Mouse (Mus musculus): ENCODE data around the gene Mapk12. TPM values are rescaled to one million over a fixed set of nuclear protein-coding genes. Genes with fewer than 3 reads are reported as not detected.
A peak's percentile ranks its signal among the peaks of the same experiment; 100 is the strongest.

Gene Mapk12
- polyA plus RNA-seq, 1 experiment from 2014 or later: 4.7 TPM

GRCm38 (mm10) chr15:89128382-89129350 lies 11.8 kb downstream of the Mapk12 start, which contains the start of gene Hdac10:
Gene Hdac10 (minus strand): TSS chr15:89128700.
- H3K9me3 ChIP-seq: no peaks in the 10 kb centered on the region
- WGBS: 2% methylated on average over 36 of the region's 36 CpGs
- H3K4me3 ChIP-seq (replicated peaks): peak within 1 kb of the TSS; percentile 52
- peaks cover 4% of the 10 kb centered on the region; the same call in 1 of the 2 replicates for H3K36me3 ChIP-seq
- peak within 1 kb of the TSS; percentile 72 for H3K27ac ChIP-seq
- H3K4me2 ChIP-seq: peak within 1 kb of the TSS; percentile 92
- peak within 1 kb of the TSS; percentile 36; the same call in 1 of the 2 replicates for H3K9ac ChIP-seq
- ATAC-seq (ENCODE audit: insufficient read depth, low FRiP score, low read depth): peak; percentile 82
- H3K4me1 ChIP-seq: peaks cover 20% of the 10 kb centered on the region
- H3K27me3 ChIP-seq (replicated peaks): no peaks in the 10 kb centered on the region

- Histone ChIP-seq H3K27me3 (replicated peaks) (no peaks in the 10 kb centered on the region), H3K4me2 (peak overlapping the region; percentile 92), H3K4me3 (replicated peaks) (peak overlapping the region; percentile 52), H3K4me1 (peaks cover 26% of the 10 kb centered on the region), H3K27ac (no peak overlapping the region), H3K36me3 (peaks cover 4% of the 10 kb centered on the region; the same call in 1 of the 2 replicates), H3K9ac (peak overlapping the region; percentile 36; the same call in 1 of the 2 replicates), H3K9me3 (no peaks in the 10 kb centered on the region)
- no peak for ATAC-seq (ENCODE audit: insufficient read depth, low FRiP score, low read depth)
- 84% methylated on average over 8 of the region's 8 CpGs for WGBS
Observed at GRCm38 (mm10) chr15:89127364-89127940, 13.1 kb downstream of the Mapk12 start.

GRCm38 (mm10) chr15:89126622-89127021 lies 13.9 kb downstream of the Mapk12 start:
- Histone ChIP-seq H3K9ac (no peak overlapping the region), H3K4me1 (peaks cover 34% of the 10 kb centered on the region), H3K36me3 (peaks cover 4% of the 10 kb centered on the region; the same call in 1 of the 2 replicates), H3K9me3 (no peaks in the 10 kb centered on the region), H3K4me2 (no peak overlapping the region), H3K27me3 (replicated peaks) (no peaks in the 10 kb centered on the region), H3K27ac (no peak overlapping the region), H3K4me3 (replicated peaks) (no peak overlapping the region)
- WGBS: 90% methylated on average over 8 of the region's 8 CpGs
- no peak for ATAC-seq (ENCODE audit: insufficient read depth, low FRiP score, low read depth)

- WGBS: 90% methylated on average over 9 of the region's 9 CpGs
- H3K36me3 ChIP-seq: peaks cover 4% of the 10 kb centered on the region; the same call in 1 of the 2 replicates
- ATAC-seq (ENCODE audit: insufficient read depth, low FRiP score, low read depth): no peak
Observed at GRCm38 (mm10) chr15:89125351-89125750, 15.2 kb downstream of the Mapk12 start.

GRCm38 (mm10) chr15:89124312-89124711 lies 16.2 kb downstream of the Mapk12 start:
- Histone ChIP-seq H3K4me1 (peaks cover 37% of the 10 kb centered on the region), H3K27ac (no peak overlapping the region), H3K9ac (no peak overlapping the region), H3K36me3 (peaks cover 4% of the 10 kb centered on the region; the same call in 1 of the 2 replicates), H3K4me3 (replicated peaks) (no peak overlapping the region), H3K4me2 (no peak overlapping the region), H3K9me3 (no peaks in the 10 kb centered on the region), H3K27me3 (replicated peaks) (no peaks in the 10 kb centered on the region)
- ATAC-seq (ENCODE audit: insufficient read depth, low FRiP score, low read depth): no peak
- 94% methylated on average over 3 of the region's 3 CpGs for WGBS

More at GRCm38 (mm10) chr15:89125351-89125750, 15.2 kb downstream of the Mapk12 start:
- Histone ChIP-seq H3K4me3 (replicated peaks) (no peak overlapping the region), H3K9me3 (no peaks in the 10 kb centered on the region), H3K4me2 (no peak overlapping the region), H3K27ac (no peak overlapping the region), H3K27me3 (replicated peaks) (no peaks in the 10 kb centered on the region), H3K9ac (no peak overlapping the region), H3K4me1 (peaks cover 37% of the 10 kb centered on the region)

- Histone ChIP-seq H3K4me3 (replicated peaks) (peak overlapping the region; percentile 96), H3K27me3 (replicated peaks) (no peaks in the 10 kb centered on the region), H3K9me3 (no peaks in the 10 kb centered on the region), H3K4me1 (peaks cover 33% of the 10 kb centered on the region), H3K27ac (peak overlapping the region; percentile 49), H3K36me3 (peaks cover 4% of the 10 kb centered on the region; the same call in 1 of the 2 replicates), H3K4me2 (peak overlapping the region; percentile 93), H3K9ac (peak overlapping the region; percentile 86; the same call in 1 of the 2 replicates)
- WGBS: 27% methylated on average over 11 of the region's 11 CpGs
- no peak for ATAC-seq (ENCODE audit: insufficient read depth, low FRiP score, low read depth)
Observed at GRCm38 (mm10) chr15:89123595-89123994, 16.9 kb downstream of the Mapk12 start.

GRCm38 (mm10) chr15:89122649-89123366 lies 17.7 kb downstream of the Mapk12 start, which contains the start of gene Tubgcp6:
Gene Tubgcp6 (minus strand): TSS chr15:89123112.
- H3K36me3 ChIP-seq: peaks cover 4% of the 10 kb centered on the region; the same call in 1 of the 2 replicates
- no peaks in the 10 kb centered on the region for H3K27me3 ChIP-seq (replicated peaks)

GRCm38 (mm10) chr15:89118007-89118406 lies 22.5 kb downstream of the Mapk12 start:
- Histone ChIP-seq H3K27ac (no peak overlapping the region), H3K4me2 (no peak overlapping the region), H3K9ac (no peak overlapping the region), H3K36me3 (peaks cover 15% of the 10 kb centered on the region), H3K4me1 (peaks cover 11% of the 10 kb centered on the region), H3K27me3 (replicated peaks) (no peaks in the 10 kb centered on the region), H3K9me3 (no peaks in the 10 kb centered on the region), H3K4me3 (replicated peaks) (no peak overlapping the region)
- no peak for ATAC-seq (ENCODE audit: insufficient read depth, low FRiP score, low read depth)

More at GRCm38 (mm10) chr15:89122649-89123366, 17.7 kb downstream of the Mapk12 start, which contains the start of gene Tubgcp6:
- Histone ChIP-seq H3K9ac (peak within 1 kb of the TSS; percentile 86), H3K27ac (peak within 1 kb of the TSS; percentile 49), H3K4me1 (peaks cover 29% of the 10 kb centered on the region), H3K4me2 (peak within 1 kb of the TSS; percentile 93), H3K9me3 (no peaks in the 10 kb centered on the region), H3K4me3 (replicated peaks) (peak within 1 kb of the TSS; percentile 96)
- ATAC-seq (ENCODE audit: insufficient read depth, low FRiP score, low read depth): peak; percentile 83
- whole genome bisulfite sequencing: under 1% methylated on average over 47 of the region's 47 CpGs

- H3K9ac ChIP-seq: no peak overlapping the region
Observed at GRCm38 (mm10) chr15:89110147-89110546, 30.4 kb downstream of the Mapk12 start.

GRCm38 (mm10) chr15:89106976-89107375 lies 33.5 kb downstream of the Mapk12 start:
- Histone ChIP-seq H3K27ac (no peak overlapping the region), H3K9me3 (no peaks in the 10 kb centered on the region), H3K4me2 (no peak overlapping the region), H3K9ac (no peak overlapping the region), H3K27me3 (replicated peaks) (no peaks in the 10 kb centered on the region), H3K36me3 (peaks cover 75% of the 10 kb centered on the region), H3K4me3 (replicated peaks) (no peak overlapping the region), H3K4me1 (no peaks in the 10 kb centered on the region)
- ATAC-seq (ENCODE audit: insufficient read depth, low FRiP score, low read depth): no peak
- 100% methylated on average over 1 of the region's 1 CpGs for WGBS

More at GRCm38 (mm10) chr15:89110147-89110546, 30.4 kb downstream of the Mapk12 start:
- no peaks in the 10 kb centered on the region for H3K27me3 ChIP-seq (replicated peaks)
- no peak overlapping the region for H3K27ac ChIP-seq
- no peaks in the 10 kb centered on the region for H3K4me1 ChIP-seq
- no peak overlapping the region for H3K4me2 ChIP-seq
- no peak for ATAC-seq (ENCODE audit: insufficient read depth, low FRiP score, low read depth)
- H3K36me3 ChIP-seq: peaks cover 51% of the 10 kb centered on the region
- WGBS: 76% methylated on average over 9 of the region's 9 CpGs
- H3K9me3 ChIP-seq: no peaks in the 10 kb centered on the region
- no peak overlapping the region for H3K4me3 ChIP-seq (replicated peaks)

- H3K27me3 ChIP-seq (replicated peaks): no peaks in the 10 kb centered on the region
- H3K9ac ChIP-seq: no peak overlapping the region
- peaks cover 80% of the 10 kb centered on the region for H3K36me3 ChIP-seq
- 89% methylated on average over 13 of the region's 13 CpGs for WGBS
- no peaks in the 10 kb centered on the region for H3K4me1 ChIP-seq
- no peaks in the 10 kb centered on the region for H3K9me3 ChIP-seq
- no peak overlapping the region for H3K27ac ChIP-seq
- no peak overlapping the region for H3K4me3 ChIP-seq (replicated peaks)
- H3K4me2 ChIP-seq: no peak overlapping the region
- no peak for ATAC-seq (ENCODE audit: insufficient read depth, low FRiP score, low read depth)
Observed at GRCm38 (mm10) chr15:89106073-89106472, 34.4 kb downstream of the Mapk12 start.
